Mouse (Mus musculus): ENCODE data around the gene Bpifb3.

The Bpifb3 gene

GRCm38 (mm10) chr2:153917930-153918329 is at the start of gene Bpifb3:
TSS of gene Bpifb3 (plus strand) at chr2:153918230.
- DNase-seq (ENCODE audit: low spot score): no peak

GRCm38 (mm10) chr2:153870984-153871383 is 47.0 kb upstream of the Bpifb3 start, which contains the start of gene Sun5:
TSS of gene Sun5 (minus strand) at chr2:153871084.
- no peak for DNase-seq (ENCODE audit: low spot score)

GRCm38 (mm10) chr2:153874745-153875144 is 43.3 kb upstream of the Bpifb3 start, which contains the start of gene Bpifb2:
TSS of gene Bpifb2 (plus strand) at chr2:153875045.
- no peak for DNase-seq (ENCODE audit: low spot score)

GRCm38 (mm10) chr2:153899111-153899510 is 18.9 kb upstream of the Bpifb3 start:
- DNase-seq (ENCODE audit: low spot score): no peak

GRCm38 (mm10) chr2:153900088-153900487 is 17.9 kb upstream of the Bpifb3 start, which contains the start of gene Bpifb6:
TSS of gene Bpifb6 (plus strand) at chr2:153900388.
- DNase-seq (ENCODE audit: low spot score): no peak

GRCm38 (mm10) chr2:153902726-153903125 is 15.3 kb upstream of the Bpifb3 start:
- no peak for DNase-seq (ENCODE audit: low spot score)

GRCm38 (mm10) chr2:153906626-153907025 is 11.4 kb upstream of the Bpifb3 start:
- no peak for DNase-seq (ENCODE audit: low spot score)

GRCm38 (mm10) chr2:153914151-153914550 is 3.9 kb upstream of the Bpifb3 start:
- DNase-seq (ENCODE audit: low spot score): no peak

GRCm38 (mm10) chr2:153921246-153921645 is 3.2 kb downstream of the Bpifb3 start:
- no peak for DNase-seq (ENCODE audit: low spot score)

GRCm38 (mm10) chr2:153929871-153930413 is 11.9 kb downstream of the Bpifb3 start:
- peak; percentile 14 for DNase-seq (ENCODE audit: low spot score)

- no peak for DNase-seq (ENCODE audit: low spot score)
Observed at GRCm38 (mm10) chr2:153931125-153931524, 13.1 kb downstream of the Bpifb3 start.

- DNase-seq (ENCODE audit: low spot score): no peak
Observed at GRCm38 (mm10) chr2:153933311-153933710, 15.3 kb downstream of the Bpifb3 start.

GRCm38 (mm10) chr2:153935348-153935747 is 17.3 kb downstream of the Bpifb3 start:
- DNase-seq (ENCODE audit: low spot score): no peak

- no peak for DNase-seq (ENCODE audit: low spot score)
Observed at GRCm38 (mm10) chr2:153937843-153938242, 19.8 kb downstream of the Bpifb3 start, which contains the start of gene Bpifb4. TSS of gene Bpifb4 (plus strand) at chr2:153938212.

- no peak for DNase-seq (ENCODE audit: low spot score)
Observed at GRCm38 (mm10) chr2:153943537-153943936, 25.5 kb downstream of the Bpifb3 start.

- DNase-seq (ENCODE audit: low spot score): no peak
Observed at GRCm38 (mm10) chr2:153944567-153944966, 26.5 kb downstream of the Bpifb3 start.

- DNase-seq (ENCODE audit: low spot score): peak; percentile 26
Observed at GRCm38 (mm10) chr2:153952897-153953296, 34.9 kb downstream of the Bpifb3 start.

- DNase-seq (ENCODE audit: low spot score): peak; percentile 9
Observed at GRCm38 (mm10) chr2:153953836-153954235, 35.8 kb downstream of the Bpifb3 start.

GRCm38 (mm10) chr2:153962821-153963331 is 44.8 kb downstream of the Bpifb3 start:
- DNase-seq (ENCODE audit: low spot score): no peak

- DNase-seq (ENCODE audit: low spot score): no peak
Observed at GRCm38 (mm10) chr2:153963334-153963733, 45.3 kb downstream of the Bpifb3 start.

GRCm38 (mm10) chr2:153970221-153970620 is 52.2 kb downstream of the Bpifb3 start:
- DNase-seq (ENCODE audit: low spot score): no peak

GRCm38 (mm10) chr2:153974582-153974981 is 56.6 kb downstream of the Bpifb3 start, which contains the start of gene Bpifa6:
TSS of gene Bpifa6 (plus strand) at chr2:153974945.
- no peak for DNase-seq (ENCODE audit: low spot score)
